ENCODE assay signal across 33 mouse cellular contexts in the genomic region with DNA sequence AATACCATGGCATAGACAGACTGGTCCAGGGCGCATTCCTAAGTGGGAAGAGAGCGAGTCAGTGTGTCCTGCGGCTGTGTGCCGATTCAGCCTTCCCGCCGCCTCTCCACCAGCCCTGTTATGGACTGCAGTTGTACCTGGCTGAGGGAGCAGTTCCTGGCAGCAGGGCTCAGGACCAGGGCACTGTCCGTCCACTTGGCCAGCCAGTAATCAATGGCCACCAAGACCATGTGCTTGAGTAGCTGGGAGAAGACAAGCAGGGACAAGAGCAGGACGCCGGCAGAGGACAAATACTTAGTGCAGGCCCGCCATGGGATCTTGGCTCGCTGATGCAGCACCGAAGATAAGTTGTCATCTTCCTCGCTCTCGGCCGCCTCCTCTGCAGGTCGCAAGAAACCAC. TPM values are rescaled to one million over a fixed set of nuclear protein-coding genes. Genes with fewer than 3 reads are reported as not detected.
DNase-seq lines count a peak whose midpoint lies in the region; ATAC-seq lines count a peak whose summit lies in the region.
"Had no signal": no experiment of that assay in that cellular context is flagged by ENCODE, and none has a peak within 500 bp of the region (broad histone marks: within the 10 kb centered on the region; RNA-seq: fewer than 3 reads in every experiment).

No protein-coding gene starts in this region.

- intact Hi-C loops in heart, postnatal 10 days (cut with DNase I) = no loop called here

- H3K4me3 ChIP-seq in heart, embryonic 12.5 days = no peak overlapping the region
- H3K4me3 ChIP-seq in heart, embryonic 13.5 days = no peak overlapping the region
- H3K4me3 ChIP-seq in limb, embryonic 11.5 days (ENCODE audit: low read depth, low read length) = no peak overlapping the region
- no peak overlapping the region for H3K4me3 ChIP-seq in limb, embryonic 10.5 days
- H3K4me3 ChIP-seq: embryonic facial prominence, embryonic 15.5 days; forebrain, embryonic 13.5 days; hindbrain, embryonic 12.5 days; intestine, embryonic 15.5 days; midbrain, embryonic 13.5 days; neural tube, embryonic 13.5 days had no signal

- no peaks in the 10 kb centered on the region; the same call in 1 of the 2 replicates for H3K9me3 ChIP-seq in heart, embryonic 12.5 days (replicated peaks)
- H3K9me3 ChIP-seq in heart, embryonic 13.5 days = no peaks in the 10 kb centered on the region
- H3K9me3 ChIP-seq in limb, embryonic 11.5 days (ENCODE audit: control insufficient read depth, low read length) = no peaks in the 10 kb centered on the region
- no peaks in the 10 kb centered on the region for H3K9me3 ChIP-seq in limb, embryonic 10.5 days (replicated peaks)
- H3K9me3 ChIP-seq: embryonic facial prominence, embryonic 15.5 days; hindbrain, embryonic 12.5 days; intestine, embryonic 15.5 days; midbrain, embryonic 13.5 days; neural tube, embryonic 13.5 days had no signal

- H3K27me3 ChIP-seq in heart, embryonic 12.5 days (replicated peaks) = no peaks in the 10 kb centered on the region
- H3K27me3 ChIP-seq in heart, embryonic 13.5 days (replicated peaks) = 0 out of 2 replicates have a peak, but pooled peaks cover 3% of the 10 kb centered on the region
- no peaks in the 10 kb centered on the region for H3K27me3 ChIP-seq in limb, embryonic 11.5 days (ENCODE audit: control insufficient read depth, insufficient read depth, low read length)
- H3K27me3 ChIP-seq in limb, embryonic 10.5 days (ENCODE audit: low read depth, poor library complexity, severe bottlenecking) = no peaks in the 10 kb centered on the region
- H3K27me3 ChIP-seq: embryonic facial prominence, embryonic 15.5 days; forebrain, embryonic 13.5 days; hindbrain, embryonic 12.5 days; intestine, embryonic 15.5 days; midbrain, embryonic 13.5 days; neural tube, embryonic 13.5 days had no signal

- H3K4me1 ChIP-seq in heart, embryonic 12.5 days (replicated peaks) = peaks cover 50% of the 10 kb centered on the region
- peaks cover 55% of the 10 kb centered on the region for H3K4me1 ChIP-seq in heart, embryonic 13.5 days
- peaks cover 6% of the 10 kb centered on the region for H3K4me1 ChIP-seq in limb, embryonic 11.5 days (ENCODE audit: control insufficient read depth, insufficient read depth, low read length)
- peaks cover 48% of the 10 kb centered on the region for H3K4me1 ChIP-seq in limb, embryonic 10.5 days
- H3K4me1 ChIP-seq: embryonic facial prominence, embryonic 15.5 days; intestine, embryonic 15.5 days had no signal

- H3K9ac ChIP-seq in heart, embryonic 12.5 days = no peak overlapping the region
- H3K9ac ChIP-seq in heart, embryonic 13.5 days = no peak overlapping the region; the same call in 1 of the 2 replicates
- no peak overlapping the region for H3K9ac ChIP-seq in limb, embryonic 11.5 days (ENCODE audit: low read length)
- H3K9ac ChIP-seq: embryonic facial prominence, embryonic 15.5 days; forebrain, embryonic 13.5 days; hindbrain, embryonic 12.5 days; intestine, embryonic 15.5 days; liver, embryonic 14.5 days; midbrain, embryonic 13.5 days; neural tube, embryonic 13.5 days had no signal

- no peak overlapping the region for H3K4me2 ChIP-seq in heart, embryonic 12.5 days
- H3K4me2 ChIP-seq in heart, embryonic 13.5 days = no peak overlapping the region
- 0 out of 2 replicates have a peak overlapping the region, but pooled peaks have one; percentile 4 for H3K4me2 ChIP-seq in limb, embryonic 11.5 days (ENCODE audit: low read depth, severe bottlenecking)
- H3K4me2 ChIP-seq: embryonic facial prominence, embryonic 15.5 days; forebrain, embryonic 13.5 days; hindbrain, embryonic 12.5 days; intestine, embryonic 15.5 days; midbrain, embryonic 13.5 days; neural tube, embryonic 13.5 days had no signal

- ATAC-seq in heart, embryonic 12.5 days (ENCODE audit: insufficient number of reproducible peaks, low FRiP score) = no peak
- ATAC-seq in heart, embryonic 13.5 days (ENCODE audit: extremely low read depth, insufficient number of reproducible peaks, low FRiP score, low TSS enrichment) = no peak
- no peak for ATAC-seq in limb, embryonic 11.5 days (ENCODE audit: insufficient number of reproducible peaks, low FRiP score, low TSS enrichment, low read depth)
- ATAC-seq: forebrain, embryonic 13.5 days; intestine, embryonic 15.5 days; midbrain, embryonic 13.5 days had no signal

- 74% methylated on average over 16 of the region's 16 CpGs for WGBS in heart, embryonic 12.5 days
- WGBS in heart, embryonic 13.5 days = 68% methylated on average over 16 of the region's 16 CpGs
- WGBS in limb, embryonic 11.5 days = 92% methylated on average over 16 of the region's 16 CpGs
- 96% methylated on average over 16 of the region's 16 CpGs for WGBS in limb, embryonic 10.5 days

- DNase-seq in heart, adult 11 months = peak; percentile 95
- no peak for DNase-seq in heart, postnatal 10 days
- DNase-seq in limb, embryonic 11.5 days (ENCODE audit: low spot score) = no peak
- DNase-seq in limb, embryonic 10.5 days (ENCODE audit: low spot score) = no peak
- no peak for DNase-seq in Muller cell, postnatal 12 days (ENCODE audit: inconsistent ontology term)
- DNase-seq: adrenal gland, postnatal 14 days; cerebellum, adult 18-20 months; gastrocnemius, postnatal 14 days; kidney, adult 9 months; kidney, postnatal 4 days; layer of hippocampus, postnatal 36 days; liver; lung, adult 2 months; lung, postnatal 10 days; right cerebral cortex, postnatal 4 days; thymus, adult 18-20 months; thymus, postnatal 36 days had no signal

- no peaks in the 10 kb centered on the region for H3K36me3 ChIP-seq in heart, embryonic 12.5 days
- no peaks in the 10 kb centered on the region for H3K36me3 ChIP-seq in heart, embryonic 13.5 days
- no peaks in the 10 kb centered on the region for H3K36me3 ChIP-seq in limb, embryonic 11.5 days (ENCODE audit: control insufficient read depth, insufficient read depth, low read length)
- H3K36me3 ChIP-seq in limb, embryonic 10.5 days = no peaks in the 10 kb centered on the region
- H3K36me3 ChIP-seq: embryonic facial prominence, embryonic 15.5 days; hindbrain, embryonic 12.5 days; intestine, embryonic 15.5 days; midbrain, embryonic 13.5 days; neural tube, embryonic 13.5 days had no signal

- H3K27ac ChIP-seq in heart, embryonic 12.5 days (ENCODE audit: poor library complexity, severe bottlenecking) = no peak overlapping the region
- peak overlapping the region; percentile 73 for H3K27ac ChIP-seq in heart, embryonic 13.5 days (replicated peaks)
- no peak overlapping the region for H3K27ac ChIP-seq in limb, embryonic 11.5 days (replicated peaks; ENCODE audit: low read depth, low read length)
- H3K27ac ChIP-seq in limb, embryonic 10.5 days = no peak overlapping the region; the same call in 1 of the 2 replicates
- H3K27ac ChIP-seq: embryonic facial prominence, embryonic 15.5 days; forebrain, embryonic 13.5 days; hindbrain, embryonic 12.5 days; hindbrain, postnatal 0 days; intestine, embryonic 15.5 days; liver, embryonic 14.5 days; macrophage; midbrain, embryonic 13.5 days; neural tube, embryonic 13.5 days; stomach, postnatal 0 days had no signal

RNA-seq across cellular contexts. Expression of a gene that starts 16.5 kb away (rescaled TPM):
- polyA plus RNA-seq in heart, embryonic 12.5 days (2016; fragmentation: Nextera tagmentation; extraction: Ambion mirVana) = 6.3 and 7.6 TPM in 2 replicates
- polyA plus RNA-seq in heart, embryonic 13.5 days (2015; fragmentation: Nextera tagmentation; extraction: Ambion mirVana) = 5.3 and 7.1 TPM in 2 replicates
- total RNA-seq in heart, postnatal 10 days (2021) = 10 to 100 TPM; 77.5 to 85.1 TPM
- 0.16 TPM in 1 of 2 replicates, not detected in the other for polyA plus RNA-seq in limb, embryonic 11.5 days (2014; fragmentation: Nextera tagmentation; extraction: Ambion mirVana)
- 0.06 and 0.13 TPM in 2 replicates for polyA plus RNA-seq in limb, embryonic 10.5 days (2016; fragmentation: Nextera tagmentation; extraction: Ambion mirVana)
- total RNA-seq: common myeloid progenitor, adult 5-6 weeks; megakaryocyte-erythroid progenitor cell, adult 5-6 weeks; MEL had no signal
- polyA plus RNA-seq: macrophage; spleen, adult 2 months had no signal
